Mouse (Mus musculus): ENCODE measurements around the gene Bcar3.

GRCm38 (mm10) chr3:122293954-122294850 lies at the start of gene Bcar3:
- TF ChIP-seq CTCF (IDR thresholded peaks at IDR 0.05; ENCODE audit: extremely low read depth, insufficient read length, insufficient replicate concordance, low read depth, low read length) (no peak), POLR2A (IDR thresholded peaks at IDR 0.05; ENCODE audit: low read depth, low read length) (no peak)

Data from small intestine, adult 2 months (tissue).